Mouse (Mus musculus) midbrain, embryonic 10.5 days (tissue): ENCODE measurements around the gene Dad1. TPM values are rescaled to one million over a fixed set of nuclear protein-coding genes. Genes with fewer than 3 reads are reported as not detected.

Experiments
- DNase-seq: peaks from one replicate; pipeline ENCODE4 v3.0.0-alpha.2; 2017; ENCODE audit warnings: low spot score
- H3K27ac ChIP-seq: fragments of 300-500 bp; sonication (generic); replicated peaks from 2 replicates; pipeline ENCODE4 v1.5.1; 2016; ENCODE audit warnings: mild to moderate bottlenecking
- H3K27me3 ChIP-seq: fragments of 300-500 bp; sonication (generic); 2 replicates; pipeline ENCODE4 v1.6.1; 2016; ENCODE audit warnings: low read depth, mild to moderate bottlenecking; ENCODE audit not compliant: poor library complexity, severe bottlenecking
- H3K36me3 ChIP-seq: fragments of 300-500 bp; sonication (generic); 2 replicates; pipeline ENCODE4 v1.6.1; 2016; ENCODE audit warnings: mild to moderate bottlenecking, moderate library complexity
- H3K4me1 ChIP-seq: fragments of 300-500 bp; sonication (generic); 2 replicates; pipeline ENCODE4 v1.6.1; 2016
- H3K4me3 ChIP-seq: fragments of 300-500 bp; sonication (generic); 2 replicates; pipeline ENCODE4 v1.5.1; 2016; ENCODE audit warnings: mild to moderate bottlenecking, moderate library complexity
- H3K9me3 ChIP-seq: fragments of 300-500 bp; sonication (generic); replicated peaks from 2 replicates; pipeline ENCODE4 v1.6.1; 2016; ENCODE audit warnings: mild to moderate bottlenecking
- WGBS: fragments of 180-500 bp; shearing (Covaris S2); methylation state at CpG from one replicate; pipeline ENCODE4 v1.1.7; 2016; 5-methylcytosine and 5-hydroxymethylcytosine counted together
- polyA plus RNA-seq: library from polyadenylated mRNA; unstranded; fragments of >200 nt; fragmentation: Nextera tagmentation; extraction: Ambion mirVana; gene quantifications from 2 replicates; pipeline ENCODE4 v1.2.1, GENCODE M21; 2016

Gene Dad1
- polyA plus RNA-seq, 1 experiment from 2014 or later: 244 TPM

- no peak overlapping the region for H3K27ac ChIP-seq
- DNase-seq: no peak
- H3K4me3 ChIP-seq: no peak overlapping the region
- WGBS: 85% methylated on average over 5 of the region's 5 CpGs
- H3K27me3 ChIP-seq: no peaks in the 10 kb centered on the region
- peaks cover 7% of the 10 kb centered on the region; the same call in 1 of the 2 replicates for H3K4me1 ChIP-seq
- H3K9me3 ChIP-seq: no peaks in the 10 kb centered on the region
- H3K36me3 ChIP-seq: no peaks in the 10 kb centered on the region
Observed at GRCm38 (mm10) chr14:54207924-54208323, 46.0 kb downstream of the Dad1 start.

GRCm38 (mm10) chr14:54206750-54207550 lies 47.0 kb downstream of the Dad1 start:
- Histone ChIP-seq H3K9me3 (no peaks in the 10 kb centered on the region), H3K27ac (no peak overlapping the region), H3K27me3 (no peaks in the 10 kb centered on the region), H3K4me3 (no peak overlapping the region), H3K36me3 (no peaks in the 10 kb centered on the region), H3K4me1 (peaks cover 7% of the 10 kb centered on the region; the same call in 1 of the 2 replicates)
- DNase-seq: no peak
- WGBS: 85% methylated on average over 15 of the region's 15 CpGs

- no peak for DNase-seq
- Histone ChIP-seq H3K4me3 (no peak overlapping the region), H3K27ac (no peak overlapping the region), H3K4me1 (peaks cover 7% of the 10 kb centered on the region; the same call in 1 of the 2 replicates), H3K27me3 (no peaks in the 10 kb centered on the region), H3K9me3 (no peaks in the 10 kb centered on the region), H3K36me3 (no peaks in the 10 kb centered on the region)
- 89% methylated on average over 5 of the region's 5 CpGs for WGBS
Observed at GRCm38 (mm10) chr14:54206309-54206708, 47.6 kb downstream of the Dad1 start.

GRCm38 (mm10) chr14:54205904-54206303 lies 48.0 kb downstream of the Dad1 start:
- no peak for DNase-seq
- Histone ChIP-seq H3K4me3 (no peak overlapping the region), H3K36me3 (no peaks in the 10 kb centered on the region), H3K4me1 (peaks cover 7% of the 10 kb centered on the region; the same call in 1 of the 2 replicates), H3K27ac (no peak overlapping the region), H3K9me3 (no peaks in the 10 kb centered on the region), H3K27me3 (no peaks in the 10 kb centered on the region)
- 75% methylated on average over 6 of the region's 6 CpGs for WGBS

DNA sequence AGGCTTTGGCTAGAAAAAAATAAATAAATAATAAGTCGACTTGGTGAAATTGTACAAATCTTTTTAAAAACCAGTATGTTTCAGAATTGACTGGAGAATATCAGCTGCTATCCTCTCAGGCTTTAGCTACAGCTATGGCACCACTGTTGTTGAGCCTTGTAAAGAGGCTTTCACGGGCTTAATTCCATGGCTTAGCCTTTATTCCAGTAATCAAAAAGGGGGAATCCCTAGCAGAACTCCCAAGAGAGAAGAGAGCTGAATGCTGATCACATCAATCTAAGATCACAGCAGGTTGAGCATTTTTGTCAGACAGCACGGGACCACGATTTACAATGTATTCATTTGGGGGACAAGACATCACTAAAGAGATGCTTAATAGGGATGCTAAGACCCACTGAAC lies 49.1 kb downstream of the Dad1 start:
- Histone ChIP-seq H3K27me3 (no peaks in the 10 kb centered on the region), H3K9me3 (no peaks in the 10 kb centered on the region), H3K27ac (no peak overlapping the region), H3K4me3 (no peak overlapping the region), H3K36me3 (no peaks in the 10 kb centered on the region), H3K4me1 (peaks cover 7% of the 10 kb centered on the region; the same call in 1 of the 2 replicates)
- no peak for DNase-seq
- WGBS: 59% methylated on average over 4 of the region's 4 CpGs

DNA sequence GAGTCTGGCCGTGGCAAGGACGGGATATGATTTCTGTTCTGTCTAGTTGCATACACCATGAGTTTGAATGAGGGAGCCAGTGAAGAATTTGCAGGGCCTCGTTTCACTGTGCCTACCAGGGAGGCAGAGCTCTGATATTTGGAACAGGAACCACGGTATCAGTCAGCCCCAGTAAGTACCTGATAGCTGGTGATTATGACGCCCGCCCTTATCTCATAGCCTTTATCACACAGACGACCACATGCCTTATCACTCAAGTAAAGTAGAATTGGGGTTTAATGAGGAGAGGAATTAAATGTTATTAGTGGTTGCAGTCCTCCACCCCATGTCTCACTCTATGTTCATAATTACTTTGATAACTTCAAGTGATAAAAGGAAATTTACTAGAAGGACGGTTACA lies 49.6 kb downstream of the Dad1 start:
- H3K4me3 ChIP-seq: no peak overlapping the region
- peaks cover 7% of the 10 kb centered on the region; the same call in 1 of the 2 replicates for H3K4me1 ChIP-seq
- 87% methylated on average over 8 of the region's 8 CpGs for WGBS
- H3K27ac ChIP-seq: no peak overlapping the region
- no peak for DNase-seq
- no peaks in the 10 kb centered on the region for H3K27me3 ChIP-seq
- no peaks in the 10 kb centered on the region for H3K36me3 ChIP-seq
- no peaks in the 10 kb centered on the region for H3K9me3 ChIP-seq

- no peak for DNase-seq
- no peaks in the 10 kb centered on the region for H3K27me3 ChIP-seq
- no peaks in the 10 kb centered on the region for H3K36me3 ChIP-seq
- no peak overlapping the region for H3K27ac ChIP-seq
- H3K9me3 ChIP-seq: no peaks in the 10 kb centered on the region
- WGBS: 93% methylated on average over 10 of the region's 10 CpGs
- H3K4me1 ChIP-seq: peaks cover 7% of the 10 kb centered on the region; the same call in 1 of the 2 replicates
- H3K4me3 ChIP-seq: no peak overlapping the region
Observed at GRCm38 (mm10) chr14:54203776-54204175, 50.1 kb downstream of the Dad1 start.

- peaks cover 7% of the 10 kb centered on the region; the same call in 1 of the 2 replicates for H3K4me1 ChIP-seq
- H3K4me3 ChIP-seq: no peak overlapping the region
- no peaks in the 10 kb centered on the region for H3K36me3 ChIP-seq
- no peak overlapping the region for H3K27ac ChIP-seq
- no peaks in the 10 kb centered on the region for H3K9me3 ChIP-seq
- DNase-seq: no peak
- H3K27me3 ChIP-seq: no peaks in the 10 kb centered on the region
- 89% methylated on average over 6 of the region's 6 CpGs for WGBS
Observed at GRCm38 (mm10) chr14:54203207-54203606, 50.7 kb downstream of the Dad1 start.

DNA sequence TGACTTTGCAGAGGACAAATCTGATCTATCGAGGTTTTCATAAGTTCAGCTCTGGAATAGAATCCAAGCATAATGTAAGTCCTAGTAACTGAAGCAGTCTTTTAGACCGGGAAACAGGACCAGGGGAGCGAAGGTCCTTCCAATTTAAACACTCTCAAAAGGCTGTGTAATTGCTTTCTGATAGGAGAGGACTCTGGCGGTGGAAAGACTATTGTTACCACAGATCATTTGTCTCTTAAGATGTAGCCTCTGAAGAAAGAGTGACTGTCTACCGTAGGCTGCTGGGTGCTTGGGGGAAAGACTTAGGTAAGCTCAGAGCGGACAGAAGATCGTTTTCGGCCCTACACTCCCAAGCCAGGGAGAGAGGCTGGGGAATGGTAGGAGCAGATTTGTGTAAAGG lies 53.5 kb downstream of the Dad1 start:
- H3K9me3 ChIP-seq: no peaks in the 10 kb centered on the region
- no peaks in the 10 kb centered on the region for H3K36me3 ChIP-seq
- WGBS: 76% methylated on average over 8 of the region's 8 CpGs
- H3K4me1 ChIP-seq: peaks cover 7% of the 10 kb centered on the region; the same call in 1 of the 2 replicates
- no peak overlapping the region for H3K27ac ChIP-seq
- DNase-seq: no peak
- no peak overlapping the region for H3K4me3 ChIP-seq
- no peaks in the 10 kb centered on the region for H3K27me3 ChIP-seq

DNA sequence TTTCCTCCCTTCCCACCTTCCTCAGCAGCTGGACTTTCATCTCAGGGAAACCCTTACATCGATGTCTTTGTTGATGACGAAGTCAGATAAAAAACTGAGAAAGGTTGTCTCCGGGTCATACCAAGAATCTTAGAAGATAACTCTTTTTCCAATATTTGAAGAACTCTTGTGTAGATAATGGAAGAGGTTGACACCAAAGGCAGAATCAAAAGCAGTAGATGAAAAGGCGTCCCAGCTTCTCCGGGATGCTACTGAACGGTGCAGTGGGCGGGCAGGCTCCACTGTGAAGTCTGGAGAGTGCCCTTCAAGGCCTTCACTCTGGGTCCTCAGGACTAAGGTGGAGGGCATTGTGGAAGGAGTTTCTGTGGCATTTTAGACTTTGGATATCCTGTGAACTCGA lies 54.2 kb downstream of the Dad1 start:
- 87% methylated on average over 8 of the region's 8 CpGs for WGBS
- Histone ChIP-seq H3K36me3 (no peaks in the 10 kb centered on the region), H3K4me3 (no peak overlapping the region), H3K27me3 (no peaks in the 10 kb centered on the region), H3K9me3 (no peaks in the 10 kb centered on the region), H3K27ac (no peak overlapping the region), H3K4me1 (peaks cover 7% of the 10 kb centered on the region; the same call in 1 of the 2 replicates)
- no peak for DNase-seq

GRCm38 (mm10) chr14:54197740-54198139 lies 56.2 kb downstream of the Dad1 start:
- H3K36me3 ChIP-seq: no peaks in the 10 kb centered on the region
- H3K4me1 ChIP-seq: peaks cover 6% of the 10 kb centered on the region; the same call in 1 of the 2 replicates
- H3K27me3 ChIP-seq: no peaks in the 10 kb centered on the region
- 85% methylated on average over 3 of the region's 3 CpGs for WGBS
- H3K4me3 ChIP-seq: no peak overlapping the region
- no peaks in the 10 kb centered on the region for H3K9me3 ChIP-seq
- DNase-seq: no peak
- H3K27ac ChIP-seq: no peak overlapping the region

DNA sequence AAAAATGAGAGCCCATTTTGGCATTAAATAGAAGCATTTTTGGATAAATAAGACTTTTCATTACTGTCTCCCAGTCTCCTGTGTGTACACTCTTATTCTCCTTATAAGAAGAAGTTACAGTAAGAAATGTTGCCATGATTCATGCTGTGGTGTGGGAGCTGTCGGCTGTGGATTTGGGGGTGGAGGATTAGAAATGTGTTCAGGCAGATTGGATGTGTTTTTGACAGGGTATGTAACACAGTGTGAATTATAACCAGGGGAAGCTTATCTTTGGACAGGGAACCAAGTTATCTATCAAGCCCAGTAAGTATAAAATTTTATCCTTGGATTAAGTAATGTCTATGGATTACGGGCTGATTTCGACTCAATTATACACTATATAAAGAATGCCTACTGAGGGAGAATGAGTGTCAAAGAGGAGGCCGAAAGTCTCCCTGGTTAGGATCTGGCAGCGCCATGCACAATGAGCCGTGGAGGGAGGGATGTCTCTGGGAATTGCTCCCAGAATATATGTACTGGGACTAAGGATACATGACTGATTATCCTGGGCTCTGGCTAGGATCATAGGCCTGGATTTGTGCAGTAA lies 58.0 kb downstream of the Dad1 start:
- Histone ChIP-seq H3K4me1 (peaks cover 17% of the 10 kb centered on the region), H3K27ac (no peak overlapping the region), H3K4me3 (no peak overlapping the region), H3K9me3 (no peaks in the 10 kb centered on the region), H3K36me3 (no peaks in the 10 kb centered on the region), H3K27me3 (no peaks in the 10 kb centered on the region)
- DNase-seq: no peak
- WGBS: 95% methylated on average over 6 of the region's 6 CpGs
